Mouse (Mus musculus) kidney, embryonic 14.5 days (tissue): ENCODE data around the gene Spint5. TPM values are rescaled to one million over a fixed set of nuclear protein-coding genes. Genes with fewer than 3 reads are reported as not detected.

ENCODE experiments used
- ATAC-seq: fragments of 200-750 bp; cut with Nextera tagmentation; 2 replicates; pipeline ENCODE4 v1.8.0; 2017; ENCODE audit warnings: moderate number of reproducible peaks, mild to moderate bottlenecking, moderate TSS enrichment, moderate library complexity; ENCODE audit not compliant: low FRiP score, low TSS enrichment
- H3K27ac ChIP-seq: fragments of 300-500 bp; sonication (generic); 2 replicates; pipeline ENCODE4 v1.5.1; 2014; ENCODE audit warnings: low read depth, mild to moderate bottlenecking, low read length, moderate library complexity, mixed read lengths
- H3K27me3 ChIP-seq: fragments of 300-500 bp; sonication (generic); 2 replicates; pipeline ENCODE4 v1.6.1; 2014; ENCODE audit warnings: mild to moderate bottlenecking, low read length; ENCODE audit not compliant: control insufficient read depth, insufficient read depth
- H3K36me3 ChIP-seq: fragments of 300-500 bp; sonication (generic); 2 replicates; pipeline ENCODE4 v1.6.1; 2014; ENCODE audit warnings: low read length, mixed read lengths; ENCODE audit not compliant: control insufficient read depth, insufficient read depth
- H3K4me1 ChIP-seq: fragments of 300-500 bp; sonication (generic); 2 replicates; pipeline ENCODE4 v1.6.1; 2014; ENCODE audit warnings: low read length, mixed read lengths; ENCODE audit not compliant: control insufficient read depth, insufficient read depth
- H3K4me2 ChIP-seq: fragments of 300-500 bp; sonication (generic); replicated peaks from 2 replicates; pipeline ENCODE4 v1.6.1; 2014; ENCODE audit warnings: low read depth, mild to moderate bottlenecking, low read length
- H3K4me3 ChIP-seq: fragments of 300-500 bp; sonication (generic); 2 replicates; pipeline ENCODE4 v1.5.1; 2014; ENCODE audit warnings: mild to moderate bottlenecking, low read length
- H3K9ac ChIP-seq: fragments of 300-500 bp; sonication (generic); 2 replicates; pipeline ENCODE4 v1.6.1; 2014; ENCODE audit warnings: low read depth, mild to moderate bottlenecking, low read length, moderate library complexity
- H3K9me3 ChIP-seq: fragments of 300-500 bp; sonication (generic); 2 replicates; pipeline ENCODE4 v1.6.1; 2016; ENCODE audit warnings: low read length; ENCODE audit not compliant: control insufficient read depth
- WGBS: fragments of 180-500 bp; shearing (Covaris S2); extraction: QIAGEN DNeasy Blood & Tissue Kit; methylation state at CpG from one replicate; pipeline ENCODE4 v1.1.7; 2014; 5-methylcytosine and 5-hydroxymethylcytosine counted together
- polyA plus RNA-seq: library from polyadenylated mRNA; unstranded; fragments of >200 nt; fragmentation: Nextera tagmentation; extraction: Ambion mirVana; gene quantifications from 2 replicates; pipeline ENCODE4 v1.2.1, GENCODE M21; 2014

Gene Spint5
- polyA plus RNA-seq, 1 experiment from 2014 or later = not detected

DNA sequence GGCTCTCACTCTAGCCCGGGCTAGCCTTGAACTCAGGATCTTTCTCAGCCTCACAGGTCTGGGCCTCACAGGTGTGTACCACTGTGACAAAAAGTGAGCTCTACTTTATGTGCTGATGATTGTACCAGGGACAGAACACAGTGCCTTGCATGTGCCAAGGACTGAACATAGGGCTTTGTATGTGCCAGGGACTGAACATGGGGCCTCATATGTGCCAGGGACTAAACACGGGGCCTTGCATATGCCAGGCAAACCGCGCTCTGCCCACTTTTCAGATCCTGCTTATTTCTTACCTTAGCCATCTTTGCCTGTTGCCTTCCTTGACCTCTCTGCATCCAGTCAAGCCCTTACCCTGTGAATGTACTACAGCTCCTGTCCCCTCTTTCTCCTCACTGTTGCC is 46.9 kb downstream of the Spint5 start:
- ATAC-seq = no peak
- no peaks in the 10 kb centered on the region for H3K27me3 ChIP-seq
- no peak overlapping the region for H3K4me3 ChIP-seq
- 94% methylated on average over 4 of the region's 4 CpGs for WGBS
- no peak overlapping the region for H3K4me2 ChIP-seq
- no peak overlapping the region for H3K27ac ChIP-seq
- peaks cover 87% of the 10 kb centered on the region for H3K36me3 ChIP-seq
- no peaks in the 10 kb centered on the region for H3K9me3 ChIP-seq
- H3K4me1 ChIP-seq = no peaks in the 10 kb centered on the region
- H3K9ac ChIP-seq = no peak overlapping the region

DNA sequence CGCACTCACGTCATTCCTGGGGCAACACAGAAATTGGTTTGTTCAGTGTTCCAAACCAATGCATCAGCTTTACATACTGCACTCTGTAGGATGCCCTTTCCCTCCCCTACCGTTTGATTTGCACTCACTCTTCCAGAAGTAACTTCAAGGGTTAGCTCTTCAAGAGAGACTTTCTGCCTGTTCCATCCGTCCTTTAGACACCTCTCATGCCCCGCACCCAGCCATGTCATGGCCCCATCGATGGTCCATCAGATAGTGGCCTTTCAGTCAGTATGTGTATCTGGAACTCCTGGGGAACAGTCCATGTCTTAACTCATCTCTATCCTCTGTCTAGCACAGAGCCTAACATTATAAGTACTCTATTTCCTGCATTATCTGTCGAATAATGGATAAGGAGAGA is 47.5 kb downstream of the Spint5 start:
- Histone ChIP-seq H3K27me3 (no peaks in the 10 kb centered on the region), H3K9ac (no peak overlapping the region), H3K4me1 (no peaks in the 10 kb centered on the region), H3K27ac (no peak overlapping the region), H3K36me3 (peaks cover 87% of the 10 kb centered on the region), H3K9me3 (no peaks in the 10 kb centered on the region), H3K4me2 (no peak overlapping the region), H3K4me3 (no peak overlapping the region)
- WGBS = 92% methylated on average over 7 of the region's 7 CpGs
- no peak for ATAC-seq

DNA sequence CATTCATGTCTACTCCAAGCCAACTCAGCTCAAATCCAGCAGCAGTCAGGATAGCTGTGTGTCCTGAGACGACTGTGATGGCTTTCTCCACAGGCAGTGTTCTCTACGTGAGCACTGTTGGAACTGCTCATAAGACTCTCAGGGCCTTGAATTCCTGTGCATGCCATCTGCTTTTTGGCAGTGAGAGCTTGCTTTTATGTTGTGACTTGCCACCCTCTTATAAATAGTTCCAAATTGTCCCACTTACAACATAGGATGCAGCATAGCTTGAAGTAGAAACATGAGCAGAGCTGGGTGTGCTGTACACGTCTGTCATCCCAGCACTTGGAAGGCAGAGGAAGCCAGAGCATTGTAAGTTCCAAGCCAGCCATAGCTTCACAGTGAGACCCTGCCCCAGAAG is 50.7 kb downstream of the Spint5 start:
- Histone ChIP-seq H3K9me3 (no peaks in the 10 kb centered on the region), H3K4me1 (no peaks in the 10 kb centered on the region; the same call in 1 of the 2 replicates), H3K27ac (no peak overlapping the region), H3K4me3 (no peak overlapping the region), H3K27me3 (no peaks in the 10 kb centered on the region), H3K9ac (no peak overlapping the region), H3K4me2 (no peak overlapping the region), H3K36me3 (peaks cover 66% of the 10 kb centered on the region)
- ATAC-seq = no peak
- 81% methylated on average over 3 of the region's 3 CpGs for WGBS

Other genes starting within 250 kb of the Spint5 start
- gene Trp53tg5, start 241.6 kb upstream of the Spint5 start, polyA plus RNA-seq = not detected in 2 replicates
- 12.4 and 14.7 TPM in 2 replicates for gene Dbndd2, start 229.2 kb upstream of the Spint5 start, polyA plus RNA-seq
- 70.7 and 79.2 TPM in 2 replicates for gene Pigt, start 217.8 kb upstream of the Spint5 start, polyA plus RNA-seq
- gene Wfdc2, start 152.9 kb upstream of the Spint5 start, polyA plus RNA-seq = 330 and 331 TPM in 2 replicates
- gene Spint3, start 141.8 kb upstream of the Spint5 start, polyA plus RNA-seq = not detected in 2 replicates
- gene Wfdc6a, start 129.9 kb upstream of the Spint5 start, polyA plus RNA-seq = not detected in 2 replicates
- gene Eppin, start 121.7 kb upstream of the Spint5 start, polyA plus RNA-seq = not detected in 2 replicates
- not detected in 2 replicates for gene Wfdc6b, start 101.8 kb upstream of the Spint5 start, polyA plus RNA-seq
- gene Wfdc8, start 101.7 kb upstream of the Spint5 start, polyA plus RNA-seq = not detected in 2 replicates
- gene Wfdc16, start 76.5 kb upstream of the Spint5 start, polyA plus RNA-seq = not detected in 2 replicates
- gene Wfdc10, start 59.3 kb upstream of the Spint5 start, polyA plus RNA-seq = not detected in 2 replicates
- not detected in 2 replicates for gene Wfdc9, start 58.7 kb upstream of the Spint5 start, polyA plus RNA-seq
- gene Wfdc11, start 41.2 kb upstream of the Spint5 start, polyA plus RNA-seq = not detected in 2 replicates
- gene Wfdc13, start 30.2 kb upstream of the Spint5 start, polyA plus RNA-seq = 0.54 and 0.93 TPM in 2 replicates
- 1.1 and 1.4 TPM in 2 replicates for gene Spint4, start 16.8 kb upstream of the Spint5 start, polyA plus RNA-seq
- gene Wfdc3, start 30.6 kb downstream of the Spint5 start, polyA plus RNA-seq = 0.83 and 1.4 TPM in 2 replicates
- 64.4 and 70.8 TPM in 2 replicates for gene Dnttip1, start 30.7 kb downstream of the Spint5 start, polyA plus RNA-seq
- gene Ube2c, start 54.6 kb downstream of the Spint5 start, polyA plus RNA-seq = 559 and 687 TPM in 2 replicates
- gene Tnnc2, start 64.7 kb downstream of the Spint5 start, polyA plus RNA-seq = 1.8 and 1.9 TPM in 2 replicates
- gene Snx21, start 70.5 kb downstream of the Spint5 start, polyA plus RNA-seq = 16.0 and 16.6 TPM in 2 replicates
- 13.7 and 17.0 TPM in 2 replicates for gene Acot8, start 89.6 kb downstream of the Spint5 start, polyA plus RNA-seq
- gene Zswim3, start 89.8 kb downstream of the Spint5 start, polyA plus RNA-seq = 7.3 and 9.0 TPM in 2 replicates
- gene Zswim1, start 107.4 kb downstream of the Spint5 start, polyA plus RNA-seq = 12.4 and 20.0 TPM in 2 replicates
- not detected in 2 replicates for gene Spata25, start 113.2 kb downstream of the Spint5 start, polyA plus RNA-seq
- 122 and 135 TPM in 2 replicates for gene Ctsa, start 117.6 kb downstream of the Spint5 start, polyA plus RNA-seq
- 6.0 and 6.6 TPM in 2 replicates for gene Neurl2, start 118.2 kb downstream of the Spint5 start, polyA plus RNA-seq
- 25.7 and 34.6 TPM in 2 replicates for gene Pltp, start 142.4 kb downstream of the Spint5 start, polyA plus RNA-seq
- gene Pcif1, start 164.0 kb downstream of the Spint5 start, polyA plus RNA-seq = 68.9 and 72.9 TPM in 2 replicates
- gene Zfp335, start 196.5 kb downstream of the Spint5 start, polyA plus RNA-seq = 10.7 and 13.8 TPM in 2 replicates
- 0.76 and 1.4 TPM in 2 replicates for gene Mmp9, start 225.5 kb downstream of the Spint5 start, polyA plus RNA-seq
- gene Slc12a5, start 245.5 kb downstream of the Spint5 start, polyA plus RNA-seq = 1.5 and 1.6 TPM in 2 replicates